Mouse (Mus musculus) cerebellum, adult 2 months (tissue): Measurements from ENCODE around the gene Prss42.

Source experiments
- CTCF ChIP-seq: fragments of 200-500 bp; IDR thresholded peaks from 2 replicates; pipeline ENCODE4 v1.5.1; 2011; ENCODE audit warnings: low read depth, mild to moderate bottlenecking, control low read depth, low read length, moderate library complexity, borderline replicate concordance; ENCODE audit not compliant: insufficient read depth
- POLR2A ChIP-seq: fragments of 200-500 bp; IDR thresholded peaks from 2 replicates; pipeline ENCODE4 v1.6.1; 2011; ENCODE audit warnings: low read length, control low read depth, borderline replicate concordance; ENCODE audit not compliant: insufficient read depth

GRCm38 (mm10) chr9:110759265-110759664 is 38.7 kb upstream of the Prss42 start:
- TF ChIP-seq CTCF, result peak; percentile 38; the same call in 1 of the 2 replicates
- no peak for TF ChIP-seq POLR2A
